Mouse (Mus musculus) fat pad, adult 2 months (tissue): Measurements from ENCODE around the gene Xrcc2.

ENCODE experiments used
- DNase-seq: peaks from one replicate; pipeline ENCODE4 v3.0.0-alpha.2; 2011; ENCODE audit warnings: low read depth, low spot score; ENCODE audit errors: extremely low read depth

Xrcc2 gene

DNA sequence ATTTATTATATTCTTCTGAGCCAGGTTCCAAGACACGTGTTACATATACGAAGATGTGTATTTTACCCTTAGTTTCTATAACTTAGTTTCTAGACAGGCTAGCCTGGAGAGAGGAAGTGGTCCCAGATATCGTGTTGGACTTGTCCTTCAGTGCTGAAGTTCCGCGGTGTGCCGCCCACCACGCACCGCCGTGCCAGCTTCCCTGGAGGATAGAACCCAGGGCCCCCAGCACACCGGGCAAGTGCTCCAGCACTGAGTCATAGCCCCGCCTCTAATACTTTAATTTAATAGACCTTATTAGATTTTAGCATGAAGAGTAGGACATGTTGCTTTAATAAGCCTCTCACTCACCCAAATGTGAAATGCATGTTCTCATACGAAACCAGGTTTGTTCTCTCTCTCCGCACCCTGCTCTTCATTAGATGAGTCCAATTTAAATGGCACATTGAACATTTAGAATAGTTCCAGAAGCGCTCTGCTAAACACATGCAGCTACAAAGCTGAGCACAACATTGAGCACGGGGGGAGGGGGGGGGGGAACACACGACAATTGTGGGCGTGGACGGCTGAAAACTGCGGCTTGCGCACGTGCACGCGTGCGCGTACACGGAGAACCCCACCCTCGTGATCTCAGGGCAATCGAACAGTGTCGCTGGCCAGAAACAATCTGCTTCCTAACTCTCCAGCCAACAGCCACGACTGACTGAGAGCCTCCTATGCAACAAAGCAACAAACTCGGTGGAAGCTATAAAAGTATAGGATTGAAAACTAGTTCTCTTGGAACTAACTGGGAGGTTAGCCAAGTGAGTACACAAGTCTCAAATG lies 33.7 kb downstream of the Xrcc2 start:
- no peak for DNase-seq

DNA sequence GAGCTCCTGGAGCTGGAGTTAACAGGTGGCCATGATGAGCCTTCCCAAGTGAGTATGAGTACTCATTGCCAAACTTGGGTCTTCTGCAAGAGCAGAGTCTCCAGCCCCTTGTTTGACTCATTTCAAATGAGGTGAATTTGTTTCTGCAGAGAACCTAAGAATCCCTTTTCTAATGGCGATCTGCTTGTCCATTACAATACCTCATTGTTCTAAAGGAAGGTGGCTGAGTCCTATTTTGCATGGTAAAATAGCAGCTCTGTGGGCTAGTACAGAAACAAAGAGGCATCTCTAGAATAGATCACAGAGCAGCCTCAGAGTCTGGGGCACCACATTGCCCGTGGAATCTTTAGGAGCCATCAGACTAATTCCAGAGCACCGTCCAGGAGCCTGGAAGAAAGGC lies 34.6 kb downstream of the Xrcc2 start:
- no peak for DNase-seq

DNA sequence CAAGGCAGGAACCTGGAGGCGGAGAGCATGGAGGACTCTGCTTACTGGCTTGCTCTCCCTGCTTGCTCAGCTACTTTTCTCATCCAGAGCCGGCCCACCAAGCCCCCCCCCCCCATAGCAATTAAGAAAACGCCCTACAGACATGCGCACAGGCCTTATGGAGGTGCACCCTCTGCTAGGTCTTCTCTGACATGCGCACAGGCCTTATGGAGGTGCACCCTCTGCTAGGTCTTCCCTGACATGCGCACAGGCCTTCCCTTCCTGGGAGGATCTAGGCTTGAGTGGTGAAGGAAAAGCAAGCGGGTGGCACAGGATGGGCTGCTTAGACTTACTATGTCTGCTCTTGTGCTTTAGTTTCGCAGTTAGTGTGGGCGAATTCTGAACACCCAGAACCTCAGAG lies 37.3 kb downstream of the Xrcc2 start:
- DNase-seq, result no peak

DNA sequence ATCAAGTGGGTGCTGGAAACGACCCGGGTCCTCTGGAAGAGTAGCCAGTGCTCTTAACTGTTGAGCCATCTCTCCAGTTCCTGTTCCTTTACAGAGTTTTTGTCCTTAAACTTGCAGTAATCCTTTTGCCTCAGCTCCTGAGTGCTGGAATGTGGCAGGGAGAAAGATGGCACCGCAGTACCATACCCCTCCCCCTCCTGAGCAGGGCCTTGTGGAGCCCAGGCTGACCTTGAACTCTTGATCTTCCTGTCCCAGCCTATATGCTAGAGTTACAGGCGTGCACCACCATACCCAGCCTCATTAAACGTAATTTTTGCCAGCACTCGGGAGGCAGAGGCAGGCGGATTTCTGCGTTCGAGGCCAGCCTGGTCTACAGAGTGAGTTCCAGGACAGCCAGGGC lies 38.9 kb downstream of the Xrcc2 start:
- DNase-seq, result no peak

DNA sequence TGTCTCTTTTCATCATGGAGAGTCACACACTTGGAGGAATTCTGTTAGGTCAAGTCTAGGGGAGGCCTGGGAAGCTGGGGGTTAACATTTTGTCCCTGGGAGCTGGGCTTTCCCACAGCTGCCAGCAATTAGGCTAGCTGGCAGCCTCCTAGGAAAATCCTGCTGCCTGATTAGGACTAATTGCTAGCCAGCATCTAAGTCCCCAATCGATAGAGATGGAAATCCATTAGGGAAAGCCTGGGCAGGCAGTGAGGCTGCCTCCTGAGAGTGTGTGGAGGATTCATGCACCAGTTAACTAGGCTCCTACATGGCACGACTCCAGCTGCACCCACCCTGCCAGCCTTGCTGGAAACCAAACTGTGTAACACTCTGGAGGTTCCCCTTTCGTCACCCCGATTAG lies 39.5 kb downstream of the Xrcc2 start:
- DNase-seq, result no peak

DNA sequence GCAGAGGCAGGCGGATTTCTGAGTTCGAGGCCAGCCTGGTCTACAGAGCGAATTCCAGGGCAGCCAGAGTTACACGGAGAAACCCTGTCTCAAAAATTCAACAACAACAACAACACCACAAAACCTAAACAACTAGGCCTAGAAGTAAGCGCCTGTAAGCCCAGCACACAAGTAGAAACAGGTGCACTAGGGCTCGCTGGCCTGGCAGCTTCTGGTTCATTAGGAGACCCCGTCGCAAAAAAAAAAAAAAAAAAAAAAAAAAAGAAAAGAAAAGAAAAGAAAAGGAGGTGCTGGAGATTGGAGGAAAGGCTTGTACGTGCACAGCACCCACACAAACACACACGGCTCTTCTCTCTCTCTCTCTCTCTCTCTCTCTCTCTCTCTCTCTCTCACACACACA lies 40.1 kb downstream of the Xrcc2 start:
- DNase-seq, result no peak

DNA sequence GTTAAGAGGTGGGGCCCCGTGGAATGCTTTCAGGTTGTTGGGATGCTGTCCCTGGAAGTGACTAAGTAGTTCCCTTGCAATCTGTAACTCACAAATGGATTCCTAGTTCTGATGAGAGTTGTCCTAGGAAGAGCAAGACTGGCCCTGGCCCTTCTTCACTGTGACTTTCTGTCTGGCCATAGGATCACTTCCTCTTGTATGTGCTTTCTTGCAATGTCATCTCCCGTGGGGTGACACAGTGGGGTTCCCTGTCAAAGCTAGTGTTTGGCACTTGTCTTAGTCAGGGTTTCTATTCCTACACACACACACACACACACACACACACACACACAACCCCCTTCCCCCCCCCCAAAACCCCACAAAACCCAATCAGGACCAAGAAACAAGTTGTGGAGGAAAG lies 42.5 kb downstream of the Xrcc2 start:
- DNase-seq, result no peak

DNA sequence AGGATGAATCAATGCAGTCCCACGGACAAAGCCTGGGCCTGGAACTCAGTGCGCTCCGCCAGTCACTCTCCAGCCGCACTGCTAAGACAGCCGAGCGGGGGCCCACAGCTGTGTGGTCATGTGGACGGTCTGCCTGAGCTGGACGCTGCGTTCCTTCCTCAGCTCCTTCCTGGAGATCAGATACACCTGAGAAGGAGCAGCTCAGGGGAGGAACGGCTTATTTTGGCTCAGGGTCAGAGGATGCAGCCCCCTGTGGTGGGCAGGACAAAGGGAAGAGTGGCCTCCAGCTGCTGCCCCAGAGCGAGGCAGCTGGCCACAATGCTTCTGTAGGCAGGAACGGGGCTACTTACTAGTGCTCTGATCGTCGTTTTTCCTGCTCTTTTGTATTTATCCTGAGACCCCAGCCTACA lies 51.0 kb downstream of the Xrcc2 start:
- no peak for DNase-seq

DNA sequence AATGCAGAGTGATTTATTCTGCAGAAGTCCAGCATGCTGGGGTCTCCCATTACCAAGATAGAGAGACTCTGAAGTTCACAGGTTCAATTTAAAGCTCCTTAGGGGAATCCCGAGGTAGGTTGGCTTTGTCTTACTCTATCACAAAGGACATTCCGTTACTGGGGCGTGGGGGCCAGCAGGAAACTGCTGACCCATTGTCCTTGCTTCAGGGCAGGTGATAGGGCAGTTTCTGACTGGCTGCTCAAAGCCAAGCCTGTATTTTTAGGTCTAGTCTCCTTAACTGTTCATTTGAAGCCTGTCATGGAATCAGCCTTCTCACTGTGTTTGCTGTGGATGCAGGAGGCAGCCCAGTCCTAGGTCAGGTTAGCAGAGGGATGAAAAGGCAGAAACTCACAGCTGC lies 52.2 kb downstream of the Xrcc2 start:
- no peak for DNase-seq

DNA sequence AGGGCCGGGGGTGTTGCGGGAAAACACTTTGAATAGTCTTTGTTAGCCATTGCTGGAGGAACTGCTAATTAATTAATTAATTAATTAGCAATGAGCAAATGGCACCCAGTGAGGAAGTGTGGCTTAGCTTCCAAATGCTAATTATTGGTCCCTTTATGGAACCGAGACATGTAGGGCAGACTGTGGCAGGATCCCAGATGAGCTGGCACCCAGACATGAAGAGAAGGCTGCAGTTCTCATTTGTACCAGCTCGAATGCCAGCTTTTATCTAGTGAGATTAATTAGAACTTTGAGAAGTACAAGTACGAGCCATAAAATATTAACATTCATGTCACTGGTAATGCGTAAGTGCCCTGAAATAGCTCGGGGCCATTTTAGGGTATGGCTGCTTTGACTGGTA lies 53.2 kb downstream of the Xrcc2 start:
- no peak for DNase-seq

DNA sequence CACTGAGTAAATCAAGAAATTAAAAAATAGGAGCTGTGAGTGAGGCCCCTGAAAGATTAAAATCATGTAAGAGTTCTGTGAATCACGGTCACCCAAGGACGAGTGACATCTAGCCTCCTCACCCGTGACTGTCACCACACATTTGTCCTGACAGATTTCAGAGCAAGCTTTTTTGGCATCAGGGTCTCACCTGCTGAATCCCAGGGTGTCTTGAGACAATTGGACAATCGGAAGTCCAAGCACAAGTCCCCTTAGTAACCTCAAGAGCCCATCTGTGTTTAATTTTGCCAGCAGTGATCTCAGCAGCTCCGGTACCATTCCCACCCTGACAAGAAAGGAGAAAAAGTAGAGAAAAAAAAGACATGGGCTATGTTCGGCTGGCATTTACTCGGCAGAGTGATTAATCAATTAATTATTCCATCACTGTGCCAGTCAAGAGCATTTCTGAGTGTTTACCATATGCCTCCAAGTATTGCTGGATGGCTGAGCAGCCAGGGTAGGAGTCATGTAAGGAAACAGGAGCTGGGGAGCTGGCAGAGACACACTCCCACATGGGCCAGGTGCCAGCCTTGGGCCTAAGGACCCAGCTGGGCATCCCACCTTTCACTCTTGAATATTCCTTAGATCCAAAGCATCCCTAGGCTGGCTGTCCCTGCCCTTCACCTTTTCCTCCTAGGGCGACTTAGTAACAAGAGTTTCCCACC lies 59.8 kb downstream of the Xrcc2 start:
- no peak for DNase-seq

DNA sequence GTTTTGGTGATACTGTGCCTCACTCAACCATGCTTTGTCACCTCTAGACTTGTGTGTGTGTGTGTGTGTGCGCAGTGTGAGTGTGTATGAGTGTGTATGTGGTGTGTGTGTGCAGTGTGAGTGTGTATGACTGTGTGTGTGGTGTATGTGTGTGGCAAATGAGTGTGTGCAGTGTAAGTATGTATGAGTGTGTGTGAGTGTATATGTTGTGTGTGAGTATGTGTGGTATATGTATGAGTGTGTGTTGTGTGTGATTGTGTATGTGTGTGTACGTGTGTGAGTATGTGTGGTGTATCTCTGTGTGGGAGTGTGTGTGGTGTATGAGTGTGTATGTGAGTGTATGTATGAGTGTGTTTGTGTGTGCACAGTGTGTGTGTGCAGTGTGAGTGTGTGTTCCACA lies 61.1 kb downstream of the Xrcc2 start:
- no peak for DNase-seq

DNA sequence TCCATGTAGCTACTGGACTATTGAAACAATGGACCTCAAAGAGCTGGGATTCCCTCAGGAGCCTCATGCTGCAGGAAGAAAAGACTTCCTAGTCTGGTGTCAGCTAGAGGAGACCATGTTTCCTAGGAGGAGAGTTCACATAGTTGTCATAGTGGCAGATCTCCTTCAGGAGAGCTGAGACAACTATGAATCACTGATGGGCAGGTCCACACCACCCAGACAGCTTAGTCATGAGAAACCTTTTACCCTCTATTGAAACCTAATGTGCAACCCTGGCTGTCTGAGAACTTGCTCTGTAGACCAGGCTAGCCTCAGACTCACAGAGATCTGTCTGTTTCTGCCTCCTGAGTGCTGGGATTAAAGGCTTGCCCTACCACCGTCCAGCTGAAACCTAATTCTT lies 62.9 kb downstream of the Xrcc2 start:
- DNase-seq, result no peak
